Mouse (Mus musculus): ENCODE results near the gene Gnat2.

Gene Gnat2

DNA sequence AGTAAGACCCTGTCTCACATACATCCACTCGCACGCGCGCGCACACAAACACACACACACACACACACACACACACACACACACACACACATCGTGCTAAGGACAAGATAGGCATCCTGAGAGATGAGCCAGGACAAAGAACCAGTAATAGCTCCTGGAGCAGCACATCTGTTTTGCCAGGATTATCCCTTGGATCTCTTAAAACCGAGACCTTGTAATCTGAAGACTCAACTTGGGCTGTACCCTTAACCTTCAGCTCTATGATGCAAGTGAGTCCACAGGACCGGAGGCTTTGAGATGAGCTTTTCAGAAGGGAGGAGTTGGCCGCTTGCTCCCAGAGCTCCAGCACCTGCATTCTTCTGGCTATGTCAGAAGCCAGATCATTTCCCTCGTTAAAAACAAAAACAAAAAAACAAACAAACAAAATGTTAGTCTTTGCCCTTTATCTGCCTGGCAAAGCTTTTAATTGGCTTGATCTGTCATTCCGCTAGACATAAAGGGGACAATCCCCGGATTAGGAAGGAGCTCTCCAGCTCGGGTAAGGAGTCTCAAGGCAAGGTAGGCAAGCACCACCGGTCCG, at the start of gene Gnat2:
Gene Gnat2, plus strand, starts transcription at position 254 of the 580 bp plus-strand sequence.
- no peak for DNase-seq

DNA sequence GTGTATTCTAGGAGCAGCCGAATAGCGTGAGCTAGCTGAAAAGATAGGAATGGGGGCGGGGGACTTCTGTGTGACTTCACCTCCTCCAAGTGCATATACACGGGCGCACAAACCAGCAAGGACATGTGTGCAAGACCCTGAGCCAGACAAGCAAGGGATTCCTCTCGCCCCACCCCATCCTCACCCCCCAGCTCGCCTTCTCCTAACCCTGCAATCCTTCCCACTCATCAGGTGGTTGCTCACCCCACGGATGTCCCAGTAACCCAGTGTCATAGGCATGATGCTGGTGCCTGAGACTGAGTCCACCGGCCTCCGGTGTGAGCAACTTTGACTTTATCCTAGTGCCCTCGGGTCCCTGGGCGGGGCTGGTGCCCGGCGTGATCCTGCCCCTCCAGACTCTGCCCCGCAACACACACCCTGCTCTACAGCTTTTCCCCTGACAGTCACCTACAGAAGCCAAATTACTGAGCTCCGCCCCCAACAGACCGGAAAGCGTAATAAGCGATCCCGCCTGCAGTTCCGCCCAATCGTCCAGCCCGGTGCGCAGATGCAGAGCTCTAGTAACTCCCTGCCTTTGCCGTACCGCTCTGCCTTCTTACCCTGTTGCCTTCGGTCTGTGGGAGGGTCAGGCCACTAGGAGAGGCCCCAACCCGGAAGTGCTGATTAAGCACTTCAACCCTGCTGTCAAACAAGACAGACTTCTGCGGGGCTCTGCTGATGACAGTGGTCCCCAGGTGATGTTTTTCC, 48.0 kb upstream of the Gnat2 start, which contains the start of gene Gstm4:
Gene Gstm4, minus strand, starts transcription at position 501 of the 747 bp plus-strand sequence.
- peak; percentile 96 for DNase-seq

DNA sequence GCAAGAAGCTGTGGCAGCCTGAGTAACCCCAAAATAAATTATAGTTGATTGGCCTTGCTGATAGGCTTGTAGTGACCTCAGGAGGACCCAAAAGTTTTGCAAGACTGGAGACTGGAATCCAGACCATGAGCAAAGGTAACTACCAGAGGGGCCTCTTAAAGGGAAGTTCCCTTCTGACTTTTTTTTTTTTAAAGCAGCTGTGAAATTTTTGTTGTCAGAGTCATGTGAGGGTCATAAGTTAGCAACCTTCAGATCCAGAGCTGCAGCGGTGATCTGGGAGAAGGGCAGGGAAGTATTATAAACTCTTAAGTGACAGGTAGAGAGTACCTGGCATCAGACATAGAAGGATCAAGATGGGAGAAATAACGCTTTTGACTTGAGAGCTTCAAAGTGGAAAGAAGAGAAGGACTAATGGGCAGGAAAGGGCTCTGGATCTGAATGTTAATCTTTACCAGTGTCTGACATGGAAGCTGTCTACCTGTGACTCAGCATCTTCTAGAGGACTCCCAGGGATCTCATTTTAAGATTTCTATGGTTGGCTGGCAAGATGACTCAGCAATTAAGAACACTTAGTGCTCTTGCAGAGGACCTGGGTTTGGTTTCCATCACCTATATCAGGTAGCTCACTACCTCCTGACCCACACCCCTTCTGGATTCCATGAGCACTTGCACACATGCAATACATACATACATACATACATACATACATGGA, 45.5 kb upstream of the Gnat2 start:
- peak; percentile 23 for DNase-seq

DNA sequence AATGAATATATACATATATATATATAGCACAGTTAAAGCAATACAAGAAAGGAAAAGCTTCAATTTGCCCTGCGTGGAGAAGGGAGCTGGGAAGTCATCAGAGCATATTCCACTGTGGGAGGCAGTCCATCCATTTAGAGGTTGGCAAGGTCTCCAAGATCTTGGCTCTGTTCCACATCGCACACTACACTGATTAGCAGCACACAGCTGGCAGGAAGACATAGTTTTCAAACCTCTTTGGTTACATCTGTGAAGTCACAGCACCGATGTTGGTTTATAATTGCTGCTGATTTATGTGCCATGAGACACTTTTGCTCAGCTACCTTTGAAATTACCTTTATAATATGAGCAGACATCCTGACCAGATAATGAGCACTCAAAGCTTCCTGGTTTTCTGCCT, 44.3 kb upstream of the Gnat2 start:
- no peak for DNase-seq

DNA sequence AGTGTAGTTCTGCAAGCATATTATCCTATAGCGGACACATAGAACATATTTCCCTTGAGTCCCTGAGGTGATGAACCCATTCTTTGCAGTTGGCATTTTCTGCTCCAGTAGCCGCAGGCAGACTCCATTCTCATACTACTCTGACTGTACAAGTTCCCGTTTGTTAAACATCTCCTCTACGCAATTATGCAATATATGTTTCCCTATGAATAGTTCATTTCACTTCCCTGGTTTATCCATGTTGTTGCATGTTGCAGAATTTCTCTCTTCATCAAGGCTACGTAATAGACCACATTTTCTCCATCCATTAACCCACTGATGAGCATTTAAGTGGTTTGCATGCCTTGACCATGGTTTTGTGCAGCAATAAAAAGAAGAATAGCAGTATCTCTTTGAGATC, 42.1 kb upstream of the Gnat2 start:
- no peak for DNase-seq

DNA sequence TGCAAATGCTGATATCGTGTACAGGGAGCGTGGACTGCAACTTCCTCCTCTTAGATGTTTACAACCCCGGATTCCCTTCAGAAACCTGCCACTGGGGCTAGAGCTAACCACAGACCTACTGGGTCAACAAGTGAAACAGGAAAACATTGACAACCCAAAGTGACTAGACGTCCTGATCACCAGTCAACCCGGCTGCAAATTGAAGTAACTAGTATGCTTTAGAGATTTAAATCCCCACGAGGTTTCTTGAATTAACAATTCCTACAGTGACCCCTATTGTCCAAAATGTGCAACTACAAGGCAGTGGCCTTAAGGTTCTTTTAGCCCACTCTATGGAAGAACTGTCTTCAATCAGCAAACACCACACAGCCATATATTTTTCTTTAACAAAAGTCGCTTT, 31.2 kb upstream of the Gnat2 start:
- DNase-seq, result peak; percentile 83

DNA sequence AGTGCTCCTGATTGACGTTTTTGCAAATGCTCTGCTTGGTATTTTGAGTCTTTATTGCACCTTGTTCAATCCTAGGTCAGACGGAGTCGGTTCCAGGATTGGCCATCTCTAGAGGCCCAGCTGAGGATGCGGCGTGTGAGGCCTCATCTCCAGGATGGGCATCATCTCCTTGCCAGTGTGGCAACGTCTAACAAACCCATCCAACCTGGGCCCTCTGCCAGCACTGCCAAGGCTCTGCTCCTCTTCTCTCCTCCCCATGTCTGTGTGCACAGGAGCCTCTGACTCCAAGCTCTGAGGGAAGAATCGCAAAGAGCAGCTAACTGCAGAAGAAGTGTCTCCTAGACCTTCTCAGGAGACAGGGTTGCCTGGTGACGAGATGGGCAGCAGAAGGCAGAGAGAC, 29.9 kb upstream of the Gnat2 start:
- DNase-seq, result no peak

DNA sequence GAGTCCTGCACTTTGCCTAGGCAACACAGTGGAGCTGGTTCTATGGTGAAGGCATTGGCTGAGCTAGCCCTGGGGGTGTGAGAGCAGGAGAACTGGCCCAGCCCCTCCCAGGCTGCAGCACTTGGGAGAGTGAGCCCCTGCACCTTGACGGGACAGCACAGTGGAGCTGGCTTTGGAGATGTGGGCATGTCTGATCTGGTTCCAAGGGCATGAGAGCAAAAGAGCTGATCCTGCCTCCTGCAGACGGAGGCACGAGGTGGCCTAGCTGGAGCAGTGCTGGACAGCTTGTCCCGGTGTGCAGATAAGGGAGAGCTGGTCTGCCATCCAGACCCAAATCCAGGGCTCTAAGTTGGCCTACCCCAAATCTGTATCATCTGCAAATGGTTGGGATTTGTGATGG, 27.9 kb upstream of the Gnat2 start:
- DNase-seq, result no peak

DNA sequence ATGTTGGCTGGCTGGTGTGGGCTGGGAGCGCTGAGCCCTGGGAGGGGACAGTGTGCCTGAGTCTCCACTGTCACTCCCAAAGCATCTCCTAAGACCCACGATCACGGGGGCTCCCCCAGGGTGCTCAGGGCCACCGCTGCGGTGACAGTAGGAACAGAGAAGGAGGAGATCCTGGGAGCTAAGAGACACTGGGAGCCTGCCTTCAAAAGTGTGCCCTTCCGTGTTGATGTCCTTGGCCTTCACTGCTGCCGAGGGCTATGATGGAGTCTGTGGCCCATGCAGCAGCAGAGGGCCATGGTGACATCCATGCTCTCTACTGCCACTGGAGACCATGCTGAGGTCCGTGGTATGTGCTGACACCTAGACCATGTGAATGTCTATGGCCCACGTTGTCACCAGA, 27.0 kb upstream of the Gnat2 start:
- DNase-seq, result no peak

DNA sequence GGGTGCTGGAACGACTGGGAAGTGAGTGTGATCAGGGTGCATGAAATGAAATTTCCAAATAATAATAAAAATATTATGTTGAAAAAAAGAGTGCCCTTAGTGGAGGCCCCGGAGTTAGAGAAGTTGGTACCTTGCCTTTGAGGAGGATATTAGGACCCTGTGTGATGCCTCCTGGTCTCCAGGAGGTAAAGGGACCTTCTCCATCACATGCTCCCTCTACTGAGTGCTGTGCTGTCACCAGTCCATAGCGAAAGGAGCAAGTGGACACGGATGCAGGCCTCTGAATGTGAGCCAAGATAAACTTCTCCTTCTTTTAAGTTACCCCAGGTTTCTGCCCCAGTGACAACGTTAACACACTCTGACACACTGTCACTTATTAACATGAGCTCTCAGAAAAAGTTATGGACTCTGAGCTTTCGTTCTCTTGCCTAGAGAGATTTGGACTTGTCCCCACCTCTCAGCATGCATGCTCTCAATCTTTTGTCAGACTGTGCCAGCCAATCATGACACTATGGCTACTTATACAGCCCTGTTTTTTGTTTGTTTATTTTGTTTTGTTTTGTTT, 25.1 kb upstream of the Gnat2 start:
- no peak for DNase-seq

DNA sequence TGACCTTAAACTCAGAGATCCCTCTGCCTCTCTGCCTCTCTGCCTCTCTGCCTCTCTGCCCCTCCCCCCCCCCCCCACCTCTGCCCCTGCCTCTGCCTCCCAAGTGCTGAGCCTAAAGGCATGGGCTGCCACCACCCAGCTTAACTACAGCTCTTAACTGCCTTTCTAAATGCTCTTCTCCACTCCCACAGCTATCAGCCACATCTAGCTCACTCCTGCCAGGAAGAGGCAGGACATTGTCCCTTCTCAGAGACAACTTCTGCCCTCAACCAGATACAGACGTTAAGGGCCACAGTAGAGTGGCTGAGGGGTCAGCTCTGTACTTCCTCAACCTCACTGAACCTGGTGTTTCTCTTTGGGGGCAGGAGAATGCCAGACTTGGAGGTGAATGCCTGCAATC, 23.8 kb upstream of the Gnat2 start:
- DNase-seq, result no peak

DNA sequence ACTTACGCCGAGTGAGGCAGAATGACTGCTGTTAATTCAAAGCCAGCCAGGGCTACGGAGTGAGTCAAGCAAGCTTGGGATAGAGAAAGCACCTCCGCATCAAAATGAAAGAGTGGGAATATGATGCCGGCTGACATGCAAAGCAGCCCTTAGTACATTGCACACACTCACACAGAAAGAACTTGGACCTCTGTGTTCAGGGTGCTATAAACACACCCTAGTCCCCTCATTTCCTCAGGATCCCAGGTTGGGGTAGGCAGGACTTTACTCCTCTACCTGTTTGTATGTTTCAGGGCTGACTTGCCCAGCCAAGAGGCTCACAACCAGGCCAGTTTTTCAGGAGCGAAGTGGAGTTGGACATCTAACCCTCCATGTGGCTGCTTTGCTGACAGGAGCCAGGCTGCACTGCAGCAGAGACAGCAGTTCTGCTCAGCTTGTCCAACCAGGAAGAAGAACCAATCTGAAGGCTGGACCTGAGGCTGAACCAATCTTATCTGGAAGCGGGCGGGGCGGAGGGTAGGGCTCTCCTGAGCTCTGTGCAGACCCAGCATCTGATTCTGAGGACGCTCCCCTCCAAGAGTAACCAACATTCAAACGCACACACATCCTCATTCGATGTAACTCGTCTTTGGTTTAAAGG, 23.2 kb upstream of the Gnat2 start:
- no peak for DNase-seq

DNA sequence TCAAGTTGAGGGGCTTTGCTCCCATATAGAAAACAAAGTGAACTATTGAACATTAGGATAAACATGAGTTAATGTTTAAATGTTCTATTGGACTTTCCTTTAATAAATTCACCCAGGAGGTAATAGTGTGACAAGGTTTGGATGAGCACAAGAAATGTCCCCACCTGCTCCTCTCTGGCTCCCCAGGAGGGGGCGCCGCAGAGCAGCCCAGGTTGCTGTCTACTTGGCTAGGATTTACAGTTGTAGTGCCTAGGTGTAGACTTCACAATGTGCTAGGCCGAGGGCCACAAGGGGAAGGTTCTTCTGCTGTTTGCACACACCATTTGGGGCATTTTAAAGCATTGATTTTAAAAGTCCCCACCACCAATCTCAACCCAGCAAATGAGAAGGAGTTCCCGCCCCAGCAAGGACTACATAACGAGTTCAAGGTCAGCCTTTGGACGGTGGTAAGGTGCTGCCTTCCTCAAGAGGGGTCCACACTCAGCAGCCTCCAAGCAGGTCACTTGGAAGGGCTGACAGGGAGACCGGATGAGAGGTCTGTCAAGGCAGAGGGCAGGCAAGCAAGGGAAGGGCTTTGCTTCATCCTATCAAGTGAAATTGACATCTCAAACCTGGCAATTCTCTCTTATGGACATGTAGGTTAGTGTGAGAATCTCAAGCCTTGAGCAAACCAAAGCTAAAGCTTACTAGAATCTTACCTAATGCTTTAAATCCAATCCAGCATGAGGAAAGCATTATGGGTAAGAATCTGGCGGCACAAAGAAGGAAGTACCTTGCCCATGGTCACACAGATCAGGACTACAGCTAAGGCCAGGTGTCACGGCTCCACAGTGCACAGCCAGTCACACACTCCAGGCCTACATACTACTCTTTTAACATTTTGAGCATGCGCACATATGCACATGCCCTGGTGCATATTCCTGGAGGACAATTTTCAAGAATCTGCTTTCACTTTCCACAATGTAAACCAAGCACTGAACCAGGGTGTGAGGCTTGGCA, 22.0 kb upstream of the Gnat2 start:
- peak; percentile 84 for DNase-seq

DNA sequence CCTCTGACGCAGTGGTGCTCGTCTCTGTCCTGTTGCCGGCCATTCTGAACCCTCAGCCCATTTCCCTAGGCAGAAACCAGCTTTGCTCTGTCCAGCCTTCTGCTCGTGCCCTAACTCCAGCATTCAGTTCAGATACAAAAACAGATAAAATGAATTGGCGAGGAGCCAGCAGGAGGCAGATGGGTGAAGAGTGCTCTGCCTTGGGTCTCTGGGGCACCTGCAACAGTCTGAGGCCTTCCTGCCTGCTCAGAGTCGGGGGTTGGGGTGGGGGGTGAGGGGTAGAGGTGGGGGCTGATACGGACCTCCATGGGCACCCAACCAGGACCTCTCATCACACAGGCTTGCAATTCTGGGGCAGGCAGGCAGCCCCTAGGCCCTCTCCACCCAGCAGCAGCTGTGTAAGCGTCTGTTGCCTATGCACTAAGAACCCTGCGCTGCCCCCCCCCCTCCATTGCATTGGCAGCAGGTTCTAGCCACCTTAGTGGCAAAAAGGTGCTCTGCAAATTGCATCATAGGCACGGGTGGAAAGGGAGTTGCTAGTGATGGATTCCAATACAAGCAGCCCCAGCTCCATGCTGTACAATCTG, 19.5 kb upstream of the Gnat2 start:
- DNase-seq, result no peak

DNA sequence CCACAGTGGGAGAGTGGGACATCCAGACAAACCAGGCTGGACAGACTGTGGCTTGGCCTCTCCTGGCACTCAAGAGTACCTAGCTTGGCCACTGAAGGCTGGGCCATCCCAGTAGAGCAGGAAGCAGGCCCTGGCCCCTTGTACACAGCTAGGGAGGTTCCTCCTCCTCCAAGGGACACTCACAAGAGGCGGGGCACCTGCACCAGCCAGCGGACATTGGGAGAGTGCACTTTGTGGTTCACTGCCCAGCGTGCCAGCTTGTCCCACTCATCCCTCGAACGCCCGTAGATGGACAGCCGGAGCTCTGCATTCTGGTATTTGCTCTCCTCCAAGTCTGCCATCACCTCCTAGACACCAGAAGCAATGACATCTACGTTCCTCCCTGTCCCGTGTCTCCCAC, 15.8 kb upstream of the Gnat2 start:
- no peak for DNase-seq

DNA sequence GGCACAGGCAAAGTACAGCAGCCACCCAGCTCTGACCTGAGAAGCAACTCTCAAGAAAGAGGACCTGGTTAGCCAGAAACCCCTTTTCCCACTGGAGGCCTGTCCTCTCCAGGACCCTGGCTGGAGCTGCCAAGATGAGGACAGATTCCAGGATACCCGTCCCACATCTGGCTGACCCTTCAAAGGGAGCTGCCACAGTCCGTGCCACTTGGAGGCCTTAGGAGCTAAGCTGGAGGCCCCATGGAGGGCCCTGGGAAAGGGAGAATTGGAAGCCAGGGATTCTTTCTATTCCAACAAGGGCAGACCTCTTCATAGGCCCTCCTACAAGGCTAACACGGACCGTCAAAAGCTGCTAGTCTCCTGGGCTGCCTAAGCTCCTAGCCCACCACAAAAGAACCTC, 10.9 kb upstream of the Gnat2 start:
- DNase-seq, result no peak

DNA sequence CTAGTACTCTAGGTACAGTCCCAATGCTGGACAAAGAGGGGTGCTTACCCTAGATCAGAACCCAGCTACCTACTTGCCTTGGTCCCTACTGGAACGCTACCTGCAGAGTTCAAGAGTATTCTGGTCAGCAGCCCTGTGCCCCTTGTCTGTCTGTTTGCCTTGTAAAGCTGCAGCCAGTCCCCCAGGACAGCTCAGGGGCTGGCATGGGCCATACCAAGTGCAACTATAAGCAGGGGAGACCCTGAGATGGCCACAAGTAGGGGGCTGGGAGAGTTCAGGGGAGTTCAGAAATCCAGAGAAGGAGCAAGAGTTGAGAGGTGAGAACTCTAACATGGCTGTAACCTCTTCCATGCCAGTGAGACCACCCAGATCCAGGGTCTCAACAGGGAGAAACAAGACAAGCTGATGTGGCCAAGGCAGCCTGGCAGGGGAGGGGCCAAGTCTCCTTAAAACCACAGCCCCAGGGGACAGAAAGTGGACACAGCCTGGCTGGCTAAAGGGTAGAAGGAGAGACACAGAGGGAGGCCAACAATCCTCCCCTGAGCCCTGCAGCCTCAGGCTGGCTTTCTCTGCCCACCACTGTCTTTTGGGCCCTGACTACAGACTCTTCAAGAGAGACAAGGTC, 10.2 kb upstream of the Gnat2 start:
- no peak for DNase-seq

DNA sequence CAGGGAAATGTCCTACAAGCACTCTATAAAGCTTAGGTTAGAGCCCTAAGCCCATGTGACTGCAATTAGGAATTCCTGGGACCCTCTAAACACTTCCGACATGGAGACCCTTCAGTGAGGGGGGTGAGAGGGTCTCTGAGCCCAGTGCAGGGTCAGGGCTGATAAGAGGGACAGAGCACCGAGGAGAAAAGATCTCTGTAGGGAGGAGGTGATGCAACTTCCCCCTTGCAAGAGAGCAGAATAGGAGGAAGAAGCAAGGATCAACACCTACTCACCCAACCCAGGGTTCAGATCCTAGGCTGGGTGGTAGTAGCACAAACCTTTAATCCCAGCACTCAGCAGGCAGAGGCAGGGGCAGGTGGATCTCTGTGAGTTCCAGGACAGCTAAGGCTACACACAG, 9.4 kb upstream of the Gnat2 start:
- DNase-seq, result peak; percentile 22

DNA sequence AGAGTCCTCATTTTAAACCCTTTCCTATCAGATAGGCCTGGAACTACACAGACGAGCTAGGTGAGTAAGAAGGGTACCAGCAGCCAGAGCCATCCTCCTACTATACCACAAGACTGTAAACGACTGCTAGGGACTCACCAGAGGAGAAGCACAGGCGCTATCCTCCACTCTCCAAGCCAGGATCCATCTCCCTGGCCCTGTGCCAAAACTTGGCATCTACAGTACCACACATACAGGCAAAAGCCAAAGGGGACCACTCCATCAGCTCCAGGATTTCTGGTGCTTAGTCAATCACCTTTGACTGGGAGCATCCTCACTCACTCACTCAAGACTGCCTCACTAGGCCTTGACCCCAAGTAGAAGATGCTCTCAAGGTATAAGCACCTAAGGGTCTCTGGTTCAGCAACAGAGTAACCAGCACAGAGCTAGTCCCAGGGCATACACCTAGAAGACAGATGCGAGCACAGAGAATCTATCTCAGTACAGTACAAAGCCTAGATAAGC, 8.6 kb upstream of the Gnat2 start:
- DNase-seq, result no peak

DNA sequence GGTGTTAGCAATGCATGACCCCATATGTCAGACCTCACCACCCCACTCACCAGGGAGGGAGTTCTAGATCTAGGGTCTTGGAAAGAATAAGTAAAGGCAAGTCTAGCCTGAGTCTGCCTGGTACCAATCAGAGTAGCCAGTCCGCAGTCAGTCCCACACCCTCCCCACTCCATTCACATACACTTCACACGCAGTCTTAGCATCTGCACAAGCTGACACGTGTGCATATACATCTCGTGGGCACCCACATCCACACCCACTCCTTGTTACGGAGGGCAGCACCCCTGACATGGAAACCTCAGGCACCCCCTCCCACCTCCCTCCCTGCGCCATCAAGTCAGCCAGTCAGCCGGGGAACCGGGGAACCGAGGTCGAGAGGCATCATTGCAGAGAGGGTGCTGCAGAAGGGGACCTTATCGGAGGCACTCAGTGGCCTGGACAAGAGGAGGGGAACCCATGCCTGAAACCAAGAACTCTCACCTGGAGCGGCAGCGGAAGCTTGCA, 7.8 kb upstream of the Gnat2 start:
- no peak for DNase-seq

DNA sequence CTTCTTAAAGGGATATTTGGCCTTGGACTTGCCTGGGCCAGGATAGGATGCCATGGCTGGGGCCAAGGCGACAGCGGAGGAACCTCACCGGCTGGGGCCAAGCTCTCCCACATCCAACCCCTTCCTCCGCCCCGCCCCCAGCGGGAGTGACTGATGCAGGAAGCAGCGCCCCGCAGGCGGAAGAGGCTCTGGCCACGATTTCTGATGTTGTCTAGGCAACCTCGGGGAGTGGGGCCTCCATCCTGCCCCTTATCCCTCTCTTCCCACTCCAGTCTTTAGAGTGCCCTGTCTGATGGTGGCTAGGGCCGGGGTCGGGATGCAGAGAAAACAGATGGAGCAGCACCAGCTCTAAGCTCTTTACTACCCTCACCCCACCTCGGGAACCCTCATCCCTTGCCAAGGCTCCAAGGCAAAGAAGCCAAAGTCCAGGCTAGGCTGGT, 7.3 kb upstream of the Gnat2 start:
- peak; percentile 97 for DNase-seq
